Mouse (Mus musculus): ENCODE measurements around the gene Fam208b. TPM values are rescaled to one million over a fixed set of nuclear protein-coding genes. Genes with fewer than 3 reads are reported as not detected.

The Fam208b gene
- 29.1 and 30.4 TPM in 2 replicates for polyA plus RNA-seq (2014; fragmentation: Nextera tagmentation; extraction: Ambion mirVana)

DNA sequence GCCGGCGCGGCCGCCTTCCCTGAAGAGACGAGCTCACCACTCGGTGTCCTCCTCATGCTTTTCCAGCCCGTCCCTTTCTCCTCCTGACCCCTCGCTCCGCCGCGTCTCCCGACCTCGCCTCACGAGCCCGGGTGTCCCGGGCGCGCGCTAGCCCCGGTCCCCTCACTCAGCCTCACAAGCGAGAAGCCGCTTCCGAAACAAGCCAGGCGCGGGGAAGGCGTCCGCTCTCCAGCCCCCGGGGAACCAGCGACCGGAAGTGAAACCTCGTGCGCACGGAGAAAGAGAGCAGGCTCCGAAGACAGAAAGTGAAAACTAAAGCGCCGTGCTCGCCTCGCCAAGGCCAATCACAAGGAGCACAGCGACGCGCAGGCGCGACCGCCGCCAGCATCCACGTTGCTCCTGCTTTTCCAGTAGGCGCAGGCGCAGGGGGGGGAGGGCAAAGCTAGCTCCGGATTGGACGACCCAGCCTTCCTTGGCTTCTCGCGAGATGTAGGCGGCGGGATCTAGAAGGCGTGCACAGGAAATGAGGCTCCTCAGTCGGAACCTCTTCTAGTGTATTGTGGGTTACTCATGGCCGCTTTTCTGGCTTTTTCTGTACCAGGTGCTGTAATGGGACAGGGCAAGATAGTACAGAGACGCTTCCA lies at the start of gene Fam208b:
Fam208b (minus strand) TSS at position 314 of the 644 bp plus-strand sequence.
- H3K4me2 ChIP-seq (ENCODE audit: low read depth, low read length): peak within 1 kb of the TSS; percentile 67
- H3K27ac ChIP-seq (replicated peaks; ENCODE audit: low read depth, low read length): peak within 1 kb of the TSS; percentile 80
- H3K4me1 ChIP-seq (ENCODE audit: control insufficient read depth, insufficient read depth, low read length): no peaks in the 10 kb centered on the region
- H3K27me3 ChIP-seq (ENCODE audit: control insufficient read depth, insufficient read depth, low read length): no peaks in the 10 kb centered on the region
- H3K9ac ChIP-seq (replicated peaks; ENCODE audit: low read length): peak within 1 kb of the TSS; percentile 76
- H3K9me3 ChIP-seq (replicated peaks; ENCODE audit: control insufficient read depth, low read length): no peaks in the 10 kb centered on the region
- no peaks in the 10 kb centered on the region for H3K36me3 ChIP-seq (replicated peaks; ENCODE audit: control insufficient read depth, insufficient read depth, low read depth, low read length)
- peak; percentile 98 for DNase-seq (ENCODE audit: low spot score)
- H3K4me3 ChIP-seq (ENCODE audit: low read depth, low read length): peak within 1 kb of the TSS; percentile 82
- peak; percentile 98 for ATAC-seq (replicated peaks; ENCODE audit: insufficient number of reproducible peaks, low FRiP score, low TSS enrichment, low read depth)
- under 1% methylated on average over 58 of the region's 58 CpGs for WGBS

- Histone ChIP-seq H3K27ac (replicated peaks; ENCODE audit: low read depth, low read length) (no peak overlapping the region), H3K9me3 (replicated peaks; ENCODE audit: control insufficient read depth, low read length) (no peaks in the 10 kb centered on the region), H3K4me3 (ENCODE audit: low read depth, low read length) (no peak overlapping the region), H3K4me1 (ENCODE audit: control insufficient read depth, insufficient read depth, low read length) (no peaks in the 10 kb centered on the region), H3K36me3 (replicated peaks; ENCODE audit: control insufficient read depth, insufficient read depth, low read depth, low read length) (no peaks in the 10 kb centered on the region), H3K27me3 (ENCODE audit: control insufficient read depth, insufficient read depth, low read length) (no peaks in the 10 kb centered on the region), H3K9ac (replicated peaks; ENCODE audit: low read length) (no peak overlapping the region), H3K4me2 (ENCODE audit: low read depth, low read length) (no peak overlapping the region)
- no peak for DNase-seq (ENCODE audit: low spot score)
- no peak for ATAC-seq (replicated peaks; ENCODE audit: insufficient number of reproducible peaks, low FRiP score, low TSS enrichment, low read depth)
- WGBS: 76% methylated on average over 16 of the region's 16 CpGs
Observed at GRCm38 (mm10) chr13:3659163-3660160, 48.6 kb upstream of the Fam208b start.

- H3K9ac ChIP-seq (replicated peaks; ENCODE audit: low read length): no peak overlapping the region
- no peak overlapping the region for H3K27ac ChIP-seq (replicated peaks; ENCODE audit: low read depth, low read length)
- H3K4me3 ChIP-seq (ENCODE audit: low read depth, low read length): no peak overlapping the region
- no peaks in the 10 kb centered on the region; the same call in 1 of the 2 replicates for H3K36me3 ChIP-seq (replicated peaks; ENCODE audit: control insufficient read depth, insufficient read depth, low read depth, low read length)
- WGBS: 90% methylated on average over 2 of the region's 2 CpGs
- H3K4me1 ChIP-seq (ENCODE audit: control insufficient read depth, insufficient read depth, low read length): no peaks in the 10 kb centered on the region
- no peak overlapping the region for H3K4me2 ChIP-seq (ENCODE audit: low read depth, low read length)
- no peak for ATAC-seq (replicated peaks; ENCODE audit: insufficient number of reproducible peaks, low FRiP score, low TSS enrichment, low read depth)
- no peaks in the 10 kb centered on the region for H3K9me3 ChIP-seq (replicated peaks; ENCODE audit: control insufficient read depth, low read length)
- no peaks in the 10 kb centered on the region for H3K27me3 ChIP-seq (ENCODE audit: control insufficient read depth, insufficient read depth, low read length)
- no peak for DNase-seq (ENCODE audit: low spot score)
Observed at GRCm38 (mm10) chr13:3654432-3654831, 43.5 kb upstream of the Fam208b start.

GRCm38 (mm10) chr13:3650569-3650968 lies 39.7 kb upstream of the Fam208b start:
- no peak overlapping the region for H3K27ac ChIP-seq (replicated peaks; ENCODE audit: low read depth, low read length)
- no peak overlapping the region for H3K4me2 ChIP-seq (ENCODE audit: low read depth, low read length)
- no peak overlapping the region for H3K4me3 ChIP-seq (ENCODE audit: low read depth, low read length)
- 95% methylated on average over 4 of the region's 4 CpGs for WGBS
- no peaks in the 10 kb centered on the region; the same call in 1 of the 2 replicates for H3K36me3 ChIP-seq (replicated peaks; ENCODE audit: control insufficient read depth, insufficient read depth, low read depth, low read length)
- no peaks in the 10 kb centered on the region for H3K9me3 ChIP-seq (replicated peaks; ENCODE audit: control insufficient read depth, low read length)
- H3K4me1 ChIP-seq (ENCODE audit: control insufficient read depth, insufficient read depth, low read length): no peaks in the 10 kb centered on the region
- H3K9ac ChIP-seq (replicated peaks; ENCODE audit: low read length): no peak overlapping the region
- H3K27me3 ChIP-seq (ENCODE audit: control insufficient read depth, insufficient read depth, low read length): no peaks in the 10 kb centered on the region
- DNase-seq (ENCODE audit: low spot score) (no peak), ATAC-seq (replicated peaks; ENCODE audit: insufficient number of reproducible peaks, low FRiP score, low TSS enrichment, low read depth) (no peak)

DNA sequence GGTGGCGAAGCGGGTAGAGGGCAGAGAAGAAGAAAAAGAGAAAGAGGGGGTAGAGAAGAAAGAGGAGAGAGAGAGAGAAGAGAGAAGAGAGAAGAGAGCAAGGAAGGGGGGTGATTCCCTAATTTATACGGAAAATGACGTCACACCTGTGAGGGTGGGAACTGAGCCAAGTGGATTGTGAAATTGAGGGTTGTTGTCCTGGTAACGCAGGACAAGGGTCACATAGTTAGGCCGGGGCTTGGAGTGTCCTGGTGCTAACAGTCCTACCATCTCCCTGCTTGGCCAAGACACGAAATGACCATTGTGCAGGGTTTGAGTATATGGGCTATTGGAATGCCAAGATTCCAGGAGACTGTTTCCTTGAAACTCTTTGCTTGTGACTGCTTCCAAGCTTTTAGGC lies 35.7 kb upstream of the Fam208b start:
- Histone ChIP-seq H3K36me3 (replicated peaks; ENCODE audit: control insufficient read depth, insufficient read depth, low read depth, low read length) (no peaks in the 10 kb centered on the region; the same call in 1 of the 2 replicates), H3K27ac (replicated peaks; ENCODE audit: low read depth, low read length) (no peak overlapping the region), H3K27me3 (ENCODE audit: control insufficient read depth, insufficient read depth, low read length) (no peaks in the 10 kb centered on the region), H3K4me2 (ENCODE audit: low read depth, low read length) (no peak overlapping the region), H3K4me1 (ENCODE audit: control insufficient read depth, insufficient read depth, low read length) (no peaks in the 10 kb centered on the region), H3K9me3 (replicated peaks; ENCODE audit: control insufficient read depth, low read length) (no peaks in the 10 kb centered on the region), H3K9ac (replicated peaks; ENCODE audit: low read length) (no peak overlapping the region), H3K4me3 (ENCODE audit: low read depth, low read length) (no peak overlapping the region)
- no peak for ATAC-seq (replicated peaks; ENCODE audit: insufficient number of reproducible peaks, low FRiP score, low TSS enrichment, low read depth)
- WGBS: 95% methylated on average over 7 of the region's 7 CpGs
- DNase-seq (ENCODE audit: low spot score): no peak

- WGBS: 83% methylated on average over 3 of the region's 3 CpGs
- H3K9ac ChIP-seq (replicated peaks; ENCODE audit: low read length): no peak overlapping the region
- no peak for ATAC-seq (replicated peaks; ENCODE audit: insufficient number of reproducible peaks, low FRiP score, low TSS enrichment, low read depth)
- H3K27me3 ChIP-seq (ENCODE audit: control insufficient read depth, insufficient read depth, low read length): no peaks in the 10 kb centered on the region
- no peak overlapping the region for H3K27ac ChIP-seq (replicated peaks; ENCODE audit: low read depth, low read length)
- no peak overlapping the region for H3K4me2 ChIP-seq (ENCODE audit: low read depth, low read length)
- no peak for DNase-seq (ENCODE audit: low spot score)
- no peak overlapping the region for H3K4me3 ChIP-seq (ENCODE audit: low read depth, low read length)
- H3K9me3 ChIP-seq (replicated peaks; ENCODE audit: control insufficient read depth, low read length): no peaks in the 10 kb centered on the region
- H3K4me1 ChIP-seq (ENCODE audit: control insufficient read depth, insufficient read depth, low read length): no peaks in the 10 kb centered on the region
- no peaks in the 10 kb centered on the region; the same call in 1 of the 2 replicates for H3K36me3 ChIP-seq (replicated peaks; ENCODE audit: control insufficient read depth, insufficient read depth, low read depth, low read length)
Observed at GRCm38 (mm10) chr13:3645919-3646318, 35.0 kb upstream of the Fam208b start.

DNA sequence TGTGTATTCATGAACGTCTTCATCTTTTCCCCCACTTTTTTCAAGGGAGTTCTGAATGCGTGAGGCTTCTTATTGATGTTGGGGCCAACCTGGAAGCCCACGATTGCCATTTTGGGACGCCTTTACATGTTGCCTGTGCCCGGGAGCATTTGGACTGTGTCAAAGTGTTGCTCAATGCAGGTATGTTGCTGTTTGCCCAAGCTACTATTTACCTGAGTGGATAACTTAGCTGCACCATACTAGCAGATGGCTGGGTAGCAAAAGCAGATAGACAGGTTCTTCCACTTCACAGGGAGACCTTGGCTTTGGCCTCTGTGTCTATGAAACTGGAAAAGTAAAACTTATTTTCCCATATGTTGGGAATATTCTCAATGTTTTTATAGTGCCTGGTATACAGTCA lies 34.0 kb upstream of the Fam208b start:
- no peaks in the 10 kb centered on the region for H3K9me3 ChIP-seq (replicated peaks; ENCODE audit: control insufficient read depth, low read length)
- H3K27me3 ChIP-seq (ENCODE audit: control insufficient read depth, insufficient read depth, low read length): no peaks in the 10 kb centered on the region
- H3K9ac ChIP-seq (replicated peaks; ENCODE audit: low read length): no peak overlapping the region
- H3K4me2 ChIP-seq (ENCODE audit: low read depth, low read length): no peak overlapping the region
- H3K4me1 ChIP-seq (ENCODE audit: control insufficient read depth, insufficient read depth, low read length): no peaks in the 10 kb centered on the region
- no peaks in the 10 kb centered on the region; the same call in 1 of the 2 replicates for H3K36me3 ChIP-seq (replicated peaks; ENCODE audit: control insufficient read depth, insufficient read depth, low read depth, low read length)
- ATAC-seq (replicated peaks; ENCODE audit: insufficient number of reproducible peaks, low FRiP score, low TSS enrichment, low read depth) (no peak), DNase-seq (ENCODE audit: low spot score) (no peak)
- H3K4me3 ChIP-seq (ENCODE audit: low read depth, low read length): no peak overlapping the region
- 92% methylated on average over 5 of the region's 5 CpGs for WGBS
- H3K27ac ChIP-seq (replicated peaks; ENCODE audit: low read depth, low read length): no peak overlapping the region

DNA sequence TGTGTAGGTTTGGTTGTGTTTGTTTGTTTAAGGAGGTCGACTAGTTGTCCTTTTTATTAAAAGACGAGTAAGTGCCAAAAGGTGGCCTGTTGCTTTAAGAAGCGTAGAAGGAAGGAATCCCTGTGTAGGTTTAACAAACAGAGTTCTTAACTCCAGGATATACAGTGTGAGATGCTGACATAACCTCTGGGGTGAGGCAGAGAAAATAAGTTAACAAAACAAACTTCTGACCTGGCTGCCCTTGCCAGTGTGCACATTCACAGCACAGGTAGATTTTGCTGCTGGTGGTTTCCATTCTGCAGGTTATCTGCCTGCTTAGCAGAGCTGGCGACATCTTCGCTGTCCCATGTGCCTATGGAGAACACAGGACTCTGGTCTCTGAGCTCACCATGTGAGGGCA lies 31.6 kb upstream of the Fam208b start:
- Histone ChIP-seq H3K27me3 (ENCODE audit: control insufficient read depth, insufficient read depth, low read length) (no peaks in the 10 kb centered on the region), H3K4me1 (ENCODE audit: control insufficient read depth, insufficient read depth, low read length) (no peaks in the 10 kb centered on the region), H3K27ac (replicated peaks; ENCODE audit: low read depth, low read length) (no peak overlapping the region), H3K4me2 (ENCODE audit: low read depth, low read length) (no peak overlapping the region), H3K9me3 (replicated peaks; ENCODE audit: control insufficient read depth, low read length) (no peaks in the 10 kb centered on the region), H3K36me3 (replicated peaks; ENCODE audit: control insufficient read depth, insufficient read depth, low read depth, low read length) (no peaks in the 10 kb centered on the region), H3K9ac (replicated peaks; ENCODE audit: low read length) (no peak overlapping the region), H3K4me3 (ENCODE audit: low read depth, low read length) (no peak overlapping the region)
- WGBS: 70% methylated on average over 5 of the region's 5 CpGs
- no peak for ATAC-seq (replicated peaks; ENCODE audit: insufficient number of reproducible peaks, low FRiP score, low TSS enrichment, low read depth)
- no peak for DNase-seq (ENCODE audit: low spot score)
